Mouse (Mus musculus) liver, embryonic 16.5 days (tissue): ENCODE data around the gene Adam30. TPM values are rescaled to one million over a fixed set of nuclear protein-coding genes. Genes with fewer than 3 reads are reported as not detected.

Experiments used
- ATAC-seq: fragments of 200-750 bp; cut with Nextera tagmentation; 2 replicates; pipeline ENCODE4 v1.8.0; 2017; ENCODE audit warnings: low read depth, mild to moderate bottlenecking, moderate number of reproducible peaks, moderate library complexity
- H3K27ac ChIP-seq: fragments of 300-500 bp; sonication (generic); 2 replicates; pipeline ENCODE4 v1.5.1; 2014; ENCODE audit warnings: mild to moderate bottlenecking, low read length
- H3K27me3 ChIP-seq: fragments of 300-500 bp; sonication (generic); 2 replicates; pipeline ENCODE4 v1.6.1; 2014; ENCODE audit warnings: low read depth, low read length, mixed read lengths; ENCODE audit not compliant: control insufficient read depth, insufficient read depth
- H3K36me3 ChIP-seq: fragments of 300-500 bp; sonication (generic); 2 replicates; pipeline ENCODE4 v1.6.1; 2014; ENCODE audit warnings: mild to moderate bottlenecking; ENCODE audit not compliant: control insufficient read depth, insufficient read depth
- H3K4me1 ChIP-seq: fragments of 300-500 bp; sonication (generic); 2 replicates; pipeline ENCODE4 v1.6.1; 2014; ENCODE audit warnings: low read depth, low read length, mixed read lengths; ENCODE audit not compliant: control insufficient read depth
- H3K4me2 ChIP-seq: fragments of 300-500 bp; sonication (generic); 2 replicates; pipeline ENCODE4 v1.6.1; 2014; ENCODE audit warnings: low read depth, low read length, mixed read lengths
- H3K4me3 ChIP-seq: fragments of 300-500 bp; sonication (generic); 2 replicates; pipeline ENCODE4 v1.5.1; 2014; ENCODE audit warnings: low read depth, mild to moderate bottlenecking, low read length
- H3K9ac ChIP-seq: fragments of 300-500 bp; sonication (generic); 2 replicates; pipeline ENCODE4 v1.6.1; 2014; ENCODE audit warnings: low read depth, low read length
- H3K9me3 ChIP-seq: fragments of 300-500 bp; sonication (generic); replicated peaks from 2 replicates; pipeline ENCODE4 v1.6.1; 2016; ENCODE audit warnings: low read length; ENCODE audit not compliant: control insufficient read depth
- WGBS: fragments of 180-500 bp; shearing (Covaris S2); extraction: QIAGEN DNeasy Blood & Tissue Kit; methylation state at CpG from one replicate; pipeline ENCODE4 v1.1.7; 2014; ENCODE audit not compliant: insufficient replicate concordance; 5-methylcytosine and 5-hydroxymethylcytosine counted together
- polyA plus RNA-seq: library from polyadenylated mRNA; unstranded; fragments of >200 nt; fragmentation: Nextera tagmentation; extraction: Ambion mirVana; gene quantifications from 2 replicates; pipeline ENCODE4 v1.2.1, GENCODE M21; 2015

Gene Adam30
- polyA plus RNA-seq, 1 experiment from 2014 or later, result not detected

GRCm38 (mm10) chr3:98203282-98203681, 42.9 kb downstream of the Adam30 start:
- H3K27me3 ChIP-seq, result no peaks in the 10 kb centered on the region
- no peak overlapping the region for H3K4me2 ChIP-seq
- no peak for ATAC-seq
- H3K27ac ChIP-seq, result no peak overlapping the region
- H3K9ac ChIP-seq, result no peak overlapping the region
- H3K36me3 ChIP-seq, result no peaks in the 10 kb centered on the region
- H3K4me3 ChIP-seq, result no peak overlapping the region
- WGBS, result 44% methylated on average over 5 of the region's 5 CpGs
- H3K4me1 ChIP-seq, result no peaks in the 10 kb centered on the region
- no peaks in the 10 kb centered on the region for H3K9me3 ChIP-seq

DNA sequence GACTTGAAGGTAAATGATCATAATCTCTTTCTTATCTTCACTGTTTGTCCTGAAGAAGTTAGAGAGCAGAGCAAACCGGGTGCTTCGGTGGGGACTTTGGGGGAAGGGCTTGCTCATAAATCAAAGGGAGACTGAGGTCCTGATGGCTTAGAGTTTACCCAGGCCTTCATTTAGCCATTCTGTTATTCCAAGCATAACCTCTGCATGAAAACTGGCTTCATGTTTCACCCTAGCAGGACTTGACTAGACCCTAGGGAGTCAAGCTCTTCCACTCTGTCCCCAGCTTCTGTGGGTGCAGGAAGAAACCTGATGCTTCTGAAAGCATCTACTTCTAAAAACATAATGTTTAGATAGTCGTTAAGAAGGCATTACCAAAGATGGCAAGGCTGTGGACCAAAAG, 46.5 kb downstream of the Adam30 start:
- Histone ChIP-seq H3K4me1 (no peaks in the 10 kb centered on the region), H3K36me3 (no peaks in the 10 kb centered on the region), H3K4me2 (no peak overlapping the region), H3K4me3 (no peak overlapping the region), H3K9me3 (no peaks in the 10 kb centered on the region), H3K27ac (no peak overlapping the region), H3K9ac (no peak overlapping the region), H3K27me3 (no peaks in the 10 kb centered on the region)
- WGBS, result 18% methylated on average over 3 of the region's 3 CpGs
- no peak for ATAC-seq

GRCm38 (mm10) chr3:98209161-98209560, 48.7 kb downstream of the Adam30 start:
- no peaks in the 10 kb centered on the region for H3K27me3 ChIP-seq
- no peak overlapping the region for H3K9ac ChIP-seq
- WGBS, result 56% methylated on average over 4 of the region's 4 CpGs

DNA sequence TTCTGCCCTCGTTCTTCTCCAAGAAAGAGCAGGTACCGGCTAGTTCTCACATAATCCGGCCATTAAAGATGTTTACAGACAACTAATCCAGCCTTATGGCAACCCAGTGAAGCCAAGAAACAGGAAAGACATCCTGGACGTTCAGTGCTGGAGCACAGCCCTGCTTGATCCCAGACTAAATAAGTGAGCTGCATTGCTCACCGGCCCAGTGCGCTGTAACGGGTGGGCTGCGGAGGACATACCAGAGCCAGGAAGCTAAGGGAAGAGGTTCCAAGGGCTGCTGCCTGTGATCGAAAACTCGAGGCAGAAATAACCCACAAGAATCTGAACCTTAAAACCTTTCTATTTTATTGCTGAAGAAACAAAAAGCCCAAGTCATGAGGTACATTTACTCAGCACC, 50.4 kb downstream of the Adam30 start:
- no peaks in the 10 kb centered on the region for H3K9me3 ChIP-seq
- no peak overlapping the region for H3K9ac ChIP-seq
- no peaks in the 10 kb centered on the region for H3K4me1 ChIP-seq
- no peaks in the 10 kb centered on the region for H3K27me3 ChIP-seq
- H3K36me3 ChIP-seq, result no peaks in the 10 kb centered on the region
- no peak overlapping the region for H3K4me3 ChIP-seq
- ATAC-seq, result no peak
- no peak overlapping the region for H3K4me2 ChIP-seq
- WGBS, result 66% methylated on average over 10 of the region's 10 CpGs
- no peak overlapping the region for H3K27ac ChIP-seq

More at GRCm38 (mm10) chr3:98209161-98209560, 48.7 kb downstream of the Adam30 start:
- Histone ChIP-seq H3K27ac (no peak overlapping the region), H3K4me1 (no peaks in the 10 kb centered on the region), H3K36me3 (no peaks in the 10 kb centered on the region), H3K4me2 (no peak overlapping the region), H3K4me3 (no peak overlapping the region), H3K9me3 (no peaks in the 10 kb centered on the region)
- ATAC-seq, result no peak

DNA sequence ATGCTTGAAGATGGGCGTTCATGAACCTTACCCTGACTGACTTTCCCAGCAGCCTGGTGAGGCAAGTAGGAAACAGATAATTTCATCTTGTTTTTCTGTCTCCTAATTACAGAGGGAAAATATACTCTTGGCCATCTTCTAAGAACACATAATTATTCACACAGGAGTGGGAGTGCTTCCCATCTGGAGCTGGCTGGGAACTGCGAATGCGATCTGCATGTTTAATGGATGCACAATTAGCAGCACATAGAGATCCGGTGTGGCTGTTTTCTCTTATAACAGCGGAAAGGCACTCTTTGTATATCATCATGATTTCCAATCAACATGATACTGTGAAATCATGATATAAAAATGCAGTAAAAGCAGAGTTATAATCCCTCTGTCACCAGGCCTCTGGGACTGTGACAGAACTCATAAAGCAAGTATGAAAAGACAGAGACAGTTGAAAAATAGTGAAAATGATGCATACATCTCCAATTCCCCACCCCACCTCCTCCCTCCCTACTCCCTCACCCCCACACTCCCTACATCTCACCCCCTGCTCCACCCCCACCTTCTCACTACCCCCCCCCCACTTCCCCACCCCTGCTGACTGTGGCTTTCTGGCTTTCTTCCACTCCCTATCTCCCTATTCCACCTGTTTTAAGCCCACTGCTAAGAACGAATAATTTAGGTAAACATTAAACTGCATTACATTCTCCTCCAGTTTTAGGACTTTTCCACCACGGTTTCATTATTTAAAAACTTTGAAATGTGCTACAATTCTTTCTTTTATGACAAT, 51.1 kb downstream of the Adam30 start:
- Histone ChIP-seq H3K27ac (no peak overlapping the region), H3K4me2 (no peak overlapping the region), H3K4me3 (no peak overlapping the region), H3K4me1 (no peaks in the 10 kb centered on the region), H3K27me3 (no peaks in the 10 kb centered on the region), H3K36me3 (no peaks in the 10 kb centered on the region), H3K9me3 (no peaks in the 10 kb centered on the region), H3K9ac (no peak overlapping the region)
- ATAC-seq, result no peak
- WGBS, result 64% methylated on average over 7 of the region's 7 CpGs

Other genes with a start within 250 kb of the Adam30 start
- 7.2 and 7.9 TPM in 2 replicates for gene Notch2, start 147.1 kb upstream of the Adam30 start, polyA plus RNA-seq
- gene Reg4, start 61.5 kb downstream of the Adam30 start, polyA plus RNA-seq, result 0.27 TPM in 1 of 2 replicates, not detected in the other
- 293 and 366 TPM in 2 replicates for gene Hmgcs2, start 119.8 kb downstream of the Adam30 start, polyA plus RNA-seq
- 179 and 193 TPM in 2 replicates for gene Phgdh, start 179.4 kb downstream of the Adam30 start, polyA plus RNA-seq
- gene Zfp697, start 221.8 kb downstream of the Adam30 start, polyA plus RNA-seq, result 2.0 and 2.1 TPM in 2 replicates